Mouse (Mus musculus): ENCODE measurements around the gene Fam214b. TPM values are rescaled to one million over a fixed set of nuclear protein-coding genes. Genes with fewer than 3 reads are reported as not detected.

Gene Fam214b
- total and polyA plus RNA-seq, 3 experiments = 1.3 to 3.8 TPM; not detected in 1

DNA sequence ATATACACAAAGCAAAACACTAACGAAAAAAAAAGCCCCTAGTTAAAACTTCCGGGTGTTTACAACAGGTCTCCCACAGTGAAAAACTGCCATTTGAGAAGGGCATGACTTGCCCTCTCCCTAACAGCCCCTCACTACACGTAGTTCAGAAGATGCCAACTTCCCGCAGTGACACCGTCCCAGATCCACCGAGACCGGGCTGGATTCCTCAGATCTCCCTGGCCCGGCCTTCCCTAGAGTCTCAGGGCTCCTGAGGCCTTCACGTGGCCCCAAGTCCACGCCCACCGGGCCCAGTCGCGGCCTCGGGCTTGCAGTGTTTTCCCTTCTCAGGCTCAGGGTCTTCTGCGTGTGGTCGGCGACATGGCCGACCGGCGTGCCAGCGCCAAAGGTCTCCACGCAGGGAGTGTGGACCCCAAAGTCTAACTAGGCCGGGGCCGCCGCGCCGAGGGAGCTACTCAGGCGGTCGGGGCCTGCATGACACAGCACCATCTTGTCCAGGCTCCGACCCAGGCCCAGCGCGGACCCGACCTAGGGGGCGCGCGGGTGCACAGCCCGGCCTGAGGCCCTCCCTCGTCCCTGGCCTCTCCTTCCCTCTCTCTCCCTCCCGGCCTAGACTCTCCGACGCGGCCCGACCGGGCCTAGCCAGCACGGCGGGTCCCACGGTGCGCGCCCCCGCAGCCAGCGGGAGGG, 46.4 kb downstream of the Fam214b start:
- Histone ChIP-seq H3K4me1 (ENCODE audit: control insufficient read depth in 1 of 2, insufficient read depth in 2 of 2, low read length in 2 of 2) (peaks cover 3 to 13% of the 10 kb centered on the region in 2 experiments; a peak in 3 of 4 replicates), H3K27me3 (ENCODE audit: control insufficient read depth in 1 of 2, insufficient read depth in 2 of 2, low read length in 2 of 2) (no peaks in the 10 kb centered on the region), H3K9me3 (replicated peaks; ENCODE audit: insufficient read depth, low read length) (no peaks in the 10 kb centered on the region), H3K79me2 (ENCODE audit: control insufficient read depth, insufficient read depth, low read length, poor library complexity) (peaks cover 36% of the 10 kb centered on the region), H3K9ac (ENCODE audit: control insufficient read depth, low read depth, low read length, poor library complexity, severe bottlenecking) (peak overlapping the region; percentile 83), H3K36me3 (ENCODE audit: control insufficient read depth in 1 of 2, insufficient read depth in 2 of 2, low read length in 2 of 2) (peaks cover 17 to 25% of the 10 kb centered on the region in 2 experiments), H3K27ac (ENCODE audit: control insufficient read depth, low read depth, low read length) (peak overlapping the region; percentile 91), H3K4me3 (ENCODE audit: control insufficient read depth in 1 of 2, insufficient read depth in 1 of 2, low read depth in 2 of 2, low read length in 2 of 2) (peak overlapping the region; percentile 68 to 78)
- peak; percentile 87 for DNase-seq (ENCODE audit: low read depth, low spot score)
- TF ChIP-seq POLR2AphosphoS5 (IDR thresholded peaks at IDR 0.05; ENCODE audit: borderline replicate concordance, low read depth, low read length) (no peak), CTCF (IDR thresholded peaks at IDR 0.05 in 2 of 3, conservative IDR thresholded peaks at IDR 0.05 in 1 of 3; ENCODE audit: control insufficient read depth in 1 of 3, insufficient read depth in 1 of 3, low read depth in 2 of 3, low read length in 3 of 3, poor library complexity in 1 of 3, severe bottlenecking in 1 of 3) (peak in 2 of 3 experiments; percentile 26 to 53; a peak in 5 of 6 replicates), ETS1 (IDR thresholded peaks at IDR 0.05; ENCODE audit: low read depth, low read length) (no peak), SMC3 (IDR thresholded peaks at IDR 0.05; ENCODE audit: low read depth, low read length) (no peak), TCF12 (IDR thresholded peaks at IDR 0.05; ENCODE audit: low read depth, low read length) (no peak; the same call in 1 of the 2 replicates), BHLHE40 (IDR thresholded peaks at IDR 0.05; ENCODE audit: borderline replicate concordance, low read depth, low read length) (no peak), CHD2 (IDR thresholded peaks at IDR 0.05; ENCODE audit: low read length) (no peak), RCOR1 (IDR thresholded peaks at IDR 0.05; ENCODE audit: low read depth, low read length) (no peak), MAZ (IDR thresholded peaks at IDR 0.05; ENCODE audit: low read depth, low read length) (no peak), MYC (IDR thresholded peaks at IDR 0.05; ENCODE audit: low read depth, low read length) (no peak; the same call in 1 of the 2 replicates), EP300 (IDR thresholded peaks at IDR 0.05; ENCODE audit: low read depth in 1 of 2, low read length in 2 of 2) (no peak), POLR2A (IDR thresholded peaks at IDR 0.05; ENCODE audit: control insufficient read depth in 1 of 2, insufficient read depth in 1 of 2, low read depth in 1 of 2, low read length in 2 of 2, poor library complexity in 1 of 2) (peak; percentile 59 to 69; a peak in 1 of 4 replicates), USF2 (IDR thresholded peaks at IDR 0.05; ENCODE audit: borderline replicate concordance in 1 of 2, insufficient read depth in 1 of 2, low read depth in 1 of 2, low read length in 2 of 2) (no peak), NELFE (IDR thresholded peaks at IDR 0.05; ENCODE audit: low read depth, low read length) (peak; percentile 51; the same call in 1 of the 2 replicates), USF1 (IDR thresholded peaks at IDR 0.05; ENCODE audit: low read depth, low read length) (peak; percentile 88), POLR2AphosphoS2 (IDR thresholded peaks at IDR 0.05; ENCODE audit: low read length) (no peak; the same call in 1 of the 2 replicates), MAX (IDR thresholded peaks at IDR 0.05; ENCODE audit: low read length) (peak; percentile 80; the same call in 1 of the 2 replicates), ELF1 (IDR thresholded peaks at IDR 0.05; ENCODE audit: low read depth, low read length) (0 out of 2 replicates have a peak, but pooled peaks have one; percentile 30), RAD21 (IDR thresholded peaks at IDR 0.05; ENCODE audit: low read depth, low read length) (no peak), ZNF384 (IDR thresholded peaks at IDR 0.05; ENCODE audit: low read depth, low read length) (no peak), ZMIZ1 (IDR thresholded peaks at IDR 0.05; ENCODE audit: low read depth, low read length) (peak; percentile 56; the same call in 1 of the 2 replicates), GABPA (IDR thresholded peaks at IDR 0.05; ENCODE audit: low read depth, low read length) (no peak), MEF2A (IDR thresholded peaks at IDR 0.05; ENCODE audit: extremely low read depth, insufficient replicate concordance, low read depth, low read length, poor library complexity, severe bottlenecking) (no peak), E2F4 (IDR thresholded peaks at IDR 0.05; ENCODE audit: borderline replicate concordance, low read depth, low read length) (no peak), UBTF (IDR thresholded peaks at IDR 0.05; ENCODE audit: borderline replicate concordance, insufficient read depth, low read depth, low read length) (0 out of 2 replicates have a peak, but pooled peaks have one; percentile 46), ZC3H11A (IDR thresholded peaks at IDR 0.05; ENCODE audit: low read depth, low read length) (no peak), KAT2A (conservative IDR thresholded peaks at IDR 0.05; ENCODE audit: low read depth, low read length) (no peak; the same call in 1 of the 2 replicates), MYB (IDR thresholded peaks at IDR 0.05; ENCODE audit: low read depth, low read length) (no peak), TAL1 (IDR thresholded peaks at IDR 0.05; ENCODE audit: low read length) (no peak), NRF1 (IDR thresholded peaks at IDR 0.05; ENCODE audit: insufficient read depth, low read depth, low read length, poor library complexity, severe bottlenecking) (no peak), SIN3A (IDR thresholded peaks at IDR 0.05; ENCODE audit: low read length) (peak; percentile 80; the same call in 1 of the 2 replicates), MAFK (IDR thresholded peaks at IDR 0.05; ENCODE audit: borderline replicate concordance, low read depth, low read length) (no peak), MXI1 (IDR thresholded peaks at IDR 0.05; ENCODE audit: low read depth, low read length) (peak; percentile 98), HCFC1 (IDR thresholded peaks at IDR 0.05; ENCODE audit: low read depth, low read length) (peak; percentile 61), JUND (IDR thresholded peaks at IDR 0.05; ENCODE audit: low read depth, low read length) (no peak)
